Mouse (Mus musculus): ENCODE data around the gene Avil. TPM values are rescaled to one million over a fixed set of nuclear protein-coding genes. Genes with fewer than 3 reads are reported as not detected.

The Avil gene
- 1 to 10 TPM in 1 of 2 experiments, under 1 TPM in 1; 0.67 to 1.2 TPM for total RNA-seq (2023)

DNA sequence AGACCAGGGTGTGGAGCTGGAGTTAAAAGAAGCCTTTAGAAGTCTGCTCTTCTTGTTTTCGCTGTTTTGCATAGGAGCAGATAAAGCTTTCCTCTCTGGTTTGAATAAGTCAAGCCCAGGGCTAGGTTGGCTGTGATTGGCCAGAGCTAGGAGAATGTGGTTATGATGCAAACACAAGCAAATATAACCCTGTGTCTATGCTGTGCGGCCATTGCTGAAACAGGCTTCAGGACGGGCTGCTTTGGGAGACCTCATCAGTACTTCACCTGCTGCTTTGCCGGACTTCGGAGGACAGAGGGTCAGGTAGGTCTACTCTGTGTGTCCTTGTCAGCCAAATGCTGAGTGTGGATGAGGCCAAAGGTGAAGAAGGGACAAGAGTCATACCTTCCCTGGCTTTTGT, at the start of gene Avil:
Gene Avil (plus strand): TSS at position 181 of the 400 bp plus-strand sequence.

DNA sequence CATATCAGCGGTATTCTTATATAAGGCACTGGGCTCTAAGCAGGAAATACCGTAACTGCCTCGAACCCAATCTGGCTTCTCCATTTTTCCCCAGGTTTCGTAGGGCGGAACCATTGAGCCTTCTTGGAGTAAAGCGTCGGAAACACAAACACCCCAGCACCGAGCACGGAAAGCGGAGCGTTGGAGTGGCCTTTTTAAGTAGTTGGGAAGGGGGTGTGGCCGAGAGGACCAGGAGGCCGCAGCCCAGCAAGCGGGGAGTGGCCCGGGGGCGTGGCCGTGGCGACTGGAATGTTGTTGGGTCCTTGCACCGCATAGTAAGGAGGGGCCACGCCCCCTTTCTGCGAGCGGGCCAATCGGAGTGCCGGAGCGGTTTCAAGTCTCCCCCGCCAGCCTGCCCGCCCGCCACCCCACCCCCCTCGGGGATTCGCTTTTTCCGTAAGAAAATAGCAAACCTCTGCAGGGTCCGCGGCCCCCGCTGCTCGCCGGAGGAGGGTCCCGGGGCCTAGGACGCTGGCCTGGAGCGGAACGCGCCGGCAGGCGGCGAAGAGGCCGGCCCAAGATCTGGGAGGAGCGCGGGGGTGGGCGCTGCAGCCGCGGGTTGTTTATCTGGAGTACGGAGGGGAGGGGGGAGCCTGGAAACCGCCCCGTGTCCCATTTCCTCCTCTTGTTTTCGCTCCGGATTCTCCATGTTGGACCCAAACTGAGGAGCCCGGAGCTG, 22.1 kb upstream of the Avil start, which contains the start of gene Ctdsp2:
Gene Ctdsp2 (plus strand): TSS at position 441 of the 718 bp plus-strand sequence.

DNA sequence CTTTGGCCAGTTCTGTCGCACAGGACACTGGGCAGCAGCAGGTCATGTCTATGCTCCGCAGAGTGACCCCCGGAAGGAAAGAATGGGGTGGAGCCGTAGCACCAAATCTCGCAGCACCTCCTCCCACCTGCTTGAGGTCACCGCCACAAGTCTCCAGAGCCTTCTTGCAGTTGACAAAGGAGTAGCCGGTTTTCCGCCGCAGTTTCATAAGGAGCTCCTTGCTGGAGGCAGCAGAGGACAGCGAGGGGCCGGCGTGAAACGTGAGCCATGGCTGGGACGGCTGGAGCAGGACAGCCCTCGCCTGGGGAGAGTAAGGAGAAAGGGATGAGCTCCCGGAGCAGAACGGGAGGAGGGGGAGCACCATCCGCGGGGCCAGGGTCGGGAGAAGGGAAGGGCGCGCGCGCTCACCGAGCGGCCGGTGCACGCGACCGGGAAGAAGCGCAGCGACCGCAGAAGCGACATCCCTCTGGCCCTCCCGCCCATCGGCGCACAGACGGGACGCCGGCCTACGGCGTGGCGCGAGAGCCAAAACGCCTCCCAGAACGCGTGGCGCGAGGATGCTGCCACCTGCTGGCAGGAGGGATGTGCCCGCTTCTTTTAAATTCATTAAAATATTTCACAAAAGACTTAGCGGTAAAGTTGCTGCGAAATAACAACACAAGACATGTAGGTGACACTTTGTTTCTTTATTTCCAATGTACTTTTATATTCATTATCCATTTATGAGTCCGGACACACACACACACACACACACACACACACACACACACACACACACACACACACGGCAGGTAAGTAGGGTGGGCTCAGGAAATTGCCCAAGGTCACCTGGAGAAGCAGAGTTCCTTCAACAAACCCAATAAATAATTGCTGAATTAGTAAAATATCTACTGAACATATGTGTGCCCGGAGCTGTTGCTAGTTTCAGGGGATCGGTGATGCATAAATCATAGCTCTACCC, 30.1 kb downstream of the Avil start, which contains the start of gene Tsfm:
Gene Tsfm (minus strand): TSS at position 505 of the 961 bp plus-strand sequence.

DNA sequence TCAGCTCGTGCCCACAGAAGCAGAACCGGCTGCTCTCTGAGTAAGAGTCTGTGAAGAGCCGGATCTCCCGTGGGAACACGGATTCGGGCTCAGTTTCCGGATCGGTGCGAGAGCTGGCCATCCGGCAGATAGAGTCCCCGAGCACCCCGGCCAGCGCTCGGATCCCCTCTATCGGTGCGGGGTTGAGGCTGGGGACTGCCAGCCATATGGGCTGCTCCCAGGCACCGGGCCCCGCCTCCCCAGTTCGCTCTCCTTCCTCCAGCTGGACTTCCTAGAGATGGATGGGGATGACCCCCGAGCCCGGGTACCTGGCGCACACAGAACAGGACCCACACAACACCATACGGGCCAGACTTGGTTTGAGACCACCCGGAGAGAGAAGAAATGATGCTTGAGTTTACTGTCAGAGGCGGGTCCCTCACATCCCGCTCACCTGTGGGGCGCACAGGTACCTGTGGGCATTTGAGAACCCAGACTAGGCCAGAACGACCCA, 40.8 kb downstream of the Avil start, which contains the start of the genes Mettl1 and Eef1akmt3:
Gene Mettl1 (plus strand): TSS at position 141 of the 493 bp plus-strand sequence.
Gene Eef1akmt3 (minus strand): TSS at position 240 of the 493 bp plus-strand sequence.

DNA sequence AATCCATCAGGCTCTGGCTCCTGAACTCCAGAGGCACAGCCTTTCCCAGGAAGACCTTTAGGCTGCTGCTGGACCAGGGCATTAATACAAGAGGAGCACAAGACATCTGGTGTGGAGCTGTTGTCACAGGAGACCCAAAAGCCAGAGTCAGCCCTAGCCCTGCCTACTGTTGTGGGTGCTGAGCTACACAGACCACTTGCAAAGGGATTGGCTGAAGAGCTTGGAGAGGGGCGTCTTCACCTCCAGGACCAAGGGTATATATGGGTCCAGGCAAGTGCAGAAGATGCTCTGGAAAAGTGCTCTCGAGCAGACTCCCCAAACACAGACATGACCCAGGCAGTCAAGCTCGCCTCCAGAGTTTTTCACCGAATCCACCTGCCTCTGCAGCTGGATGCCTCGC, 47.4 kb downstream of the Avil start, which contains the start of gene Cyp27b1:
Gene Cyp27b1 (plus strand): TSS at position 297 of the 400 bp plus-strand sequence.

DNA sequence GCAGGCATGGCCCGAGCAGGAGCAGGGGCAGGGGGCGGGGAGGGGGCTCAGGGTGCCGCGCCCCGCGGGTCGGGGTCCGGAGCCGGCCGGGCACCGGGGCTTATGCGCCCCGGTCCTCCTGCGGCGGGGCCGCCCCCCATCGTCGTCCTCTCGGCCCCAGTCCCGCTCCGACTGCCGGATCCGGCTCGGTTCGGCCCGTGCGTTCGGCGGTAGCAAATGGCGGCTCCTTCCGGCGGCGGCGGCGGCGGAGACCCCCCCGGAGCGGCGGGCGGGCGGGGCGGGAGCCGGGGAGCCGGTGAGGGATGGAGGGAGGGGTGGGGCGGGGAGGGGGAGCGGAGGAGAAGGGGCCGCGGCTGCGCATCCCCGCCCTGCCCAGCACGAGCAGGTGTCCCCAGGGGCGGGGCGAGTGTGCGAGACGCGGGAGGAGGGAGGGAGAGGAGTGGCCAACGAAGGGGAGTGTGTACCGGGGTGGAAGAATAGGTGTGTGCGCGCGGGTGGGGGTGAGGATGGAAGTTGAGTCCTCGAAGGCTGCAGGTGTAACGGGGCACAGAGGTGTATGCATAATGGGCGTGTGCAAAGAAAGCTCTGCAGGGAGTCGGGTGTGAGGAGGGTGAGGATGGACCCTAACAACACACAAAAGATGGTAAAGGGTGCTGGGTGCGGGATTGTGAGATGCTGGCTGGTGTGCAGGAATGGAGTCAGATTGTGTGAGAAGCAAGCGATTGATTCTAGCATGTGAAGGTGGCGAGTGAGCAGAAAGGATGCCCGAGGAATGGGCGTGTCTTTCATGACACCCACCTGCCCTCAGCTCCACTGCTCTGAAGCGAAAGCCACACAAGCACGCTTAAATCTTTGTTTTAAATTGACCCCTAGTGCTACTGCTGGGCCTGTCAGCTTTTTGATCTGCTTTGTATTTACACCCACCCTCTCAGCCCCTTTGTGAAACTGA, 59.7 kb downstream of the Avil start, which contains the start of gene March9:
Gene March9 (minus strand): TSS at position 217 of the 949 bp plus-strand sequence.

DNA sequence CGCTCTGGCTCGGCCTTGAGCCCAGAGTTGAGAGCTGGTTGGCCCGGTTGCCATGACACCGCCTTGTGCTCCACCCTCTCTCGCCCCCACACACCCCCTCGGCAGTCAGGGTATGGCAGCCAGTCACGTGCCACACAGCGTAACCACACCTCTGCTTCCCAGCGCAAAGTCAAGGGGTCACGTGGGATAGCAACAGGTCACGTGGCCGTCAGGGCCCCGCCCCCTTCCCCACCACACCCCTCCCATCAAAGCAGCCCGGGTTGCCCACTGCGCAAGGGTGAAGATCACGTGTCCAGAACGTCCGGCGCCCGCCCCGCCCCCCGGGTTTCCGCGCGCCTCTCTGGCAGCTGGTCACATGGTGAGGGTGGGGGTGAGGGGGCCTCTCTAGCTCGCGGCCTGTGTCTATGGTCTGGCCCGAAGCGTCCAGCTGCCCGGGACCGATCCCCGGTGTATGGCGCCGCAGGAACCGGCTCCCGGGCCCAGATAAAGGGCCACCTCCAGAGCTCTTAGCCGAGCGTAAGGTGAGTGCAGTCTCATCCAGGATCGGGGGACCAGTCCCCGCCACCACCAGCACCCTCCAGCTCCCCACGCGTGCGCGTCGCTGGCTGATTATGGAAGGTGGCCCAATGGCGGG, 62.8 kb downstream of the Avil start, which contains the start of gene Cdk4:
Gene Cdk4 (plus strand): TSS at position 296 of the 634 bp plus-strand sequence.

Other genes with a start within 250 kb of the Avil start
- gene Atp23, start 99.4 kb upstream of the Avil start, total RNA-seq (2023), result 10 to 100 TPM in 1 of 2 experiments, 1 to 10 TPM in 1; 8.9 to 11.7 TPM
- gene Ctdsp2, start 22.0 kb upstream of the Avil start, total RNA-seq (2023), result 10 to 100 TPM; 60.3 to 62.6 TPM
- gene Tsfm, start 30.1 kb downstream of the Avil start, total RNA-seq (2023), result 10 to 100 TPM; 20.4 to 24.3 TPM
- 10 to 100 TPM; 17.7 to 23.5 TPM for gene Mettl1, start 40.7 kb downstream of the Avil start, total RNA-seq (2023)
- gene Eef1akmt3, start 40.8 kb downstream of the Avil start, total RNA-seq (2023), result under 1 TPM in 1 of 2 experiments, not detected in 1; 0.20 TPM
- under 1 TPM; 0.49 to 0.74 TPM for gene Cyp27b1, start 47.5 kb downstream of the Avil start, total RNA-seq (2023)
- 1 to 10 TPM; 3.4 to 3.8 TPM for gene March9, start 59.5 kb downstream of the Avil start, total RNA-seq (2023)
- 100 to 1,000 TPM; 130 to 144 TPM for gene Cdk4, start 62.8 kb downstream of the Avil start, total RNA-seq (2023)
- gene Tspan31, start 69.6 kb downstream of the Avil start, total RNA-seq (2023), result 10 to 100 TPM; 18.8 to 26.9 TPM
- gene Agap2, start 74.6 kb downstream of the Avil start, total RNA-seq (2023), result 100 to 1,000 TPM in 1 of 2 experiments, 10 to 100 TPM in 1; 96.1 to 101 TPM
- gene Os9, start 120.4 kb downstream of the Avil start, total RNA-seq (2023), result 10 to 100 TPM; 79.7 to 83.4 TPM
- 100 to 1,000 TPM; 434 to 483 TPM for gene B4galnt1, start 164.5 kb downstream of the Avil start, total RNA-seq (2023)
- not detected for gene Slc26a10, start 179.9 kb downstream of the Avil start, total RNA-seq (2023)
- 1 to 10 TPM in 1 of 2 experiments, not detected in 1; 1.1 TPM for gene Arhgef25, start 189.4 kb downstream of the Avil start, total RNA-seq (2023)
- gene Dtx3, start 195.0 kb downstream of the Avil start, total RNA-seq (2023), result 10 to 100 TPM; 53.3 to 57.1 TPM
- 10 to 100 TPM; 58.1 to 60.8 TPM for gene Pip4k2c, start 210.9 kb downstream of the Avil start, total RNA-seq (2023)

Measured in B cell, adult 67 days (primary cell).